Mouse (Mus musculus): ENCODE results near the gene Aanat. TPM values are rescaled to one million over a fixed set of nuclear protein-coding genes. Genes with fewer than 3 reads are reported as not detected.

Aanat gene
- total RNA-seq, 2 experiments from 2014 or later: not detected

DNA sequence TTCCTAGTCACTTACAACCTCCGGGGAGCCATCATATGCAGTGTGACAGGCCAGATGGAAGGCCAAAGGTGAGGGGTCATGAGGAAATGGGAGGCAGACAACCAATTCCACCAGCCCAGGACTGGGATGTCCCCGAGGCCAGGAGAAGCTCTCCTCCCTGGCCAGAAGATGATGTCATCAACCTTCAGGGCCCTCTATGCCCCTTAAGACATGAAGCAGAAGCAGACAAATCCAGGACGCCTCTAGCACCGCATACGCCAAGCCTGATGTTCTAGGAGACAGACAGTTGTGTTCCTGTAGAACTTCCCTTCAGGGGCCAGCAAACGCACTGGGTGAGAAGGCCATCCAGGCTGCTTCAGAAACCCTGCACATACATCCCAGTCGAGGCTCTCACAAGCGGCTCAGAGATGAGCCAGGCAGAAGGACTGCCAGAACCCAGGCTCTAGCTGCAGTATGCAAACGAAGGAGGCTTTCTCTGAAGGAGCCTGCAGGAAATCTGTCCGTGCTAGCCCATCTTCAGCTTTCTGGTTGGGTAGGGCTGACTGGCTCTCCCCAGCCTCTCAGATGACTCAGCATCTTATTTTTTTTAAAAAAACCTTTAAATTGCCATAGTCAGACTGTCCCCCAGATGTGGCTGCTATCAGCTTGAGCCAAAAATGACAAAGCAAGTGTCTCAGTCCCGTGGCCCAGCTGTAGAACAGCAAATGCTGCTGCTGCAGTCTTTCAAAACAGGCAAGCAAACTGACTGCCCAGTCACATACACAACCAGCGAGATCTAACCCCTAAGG lies 13.3 kb upstream of the Aanat start:
- intact Hi-C loops (cut with DNase I): no loop called here
- DNase-seq: peak; percentile 19 to 35

DNA sequence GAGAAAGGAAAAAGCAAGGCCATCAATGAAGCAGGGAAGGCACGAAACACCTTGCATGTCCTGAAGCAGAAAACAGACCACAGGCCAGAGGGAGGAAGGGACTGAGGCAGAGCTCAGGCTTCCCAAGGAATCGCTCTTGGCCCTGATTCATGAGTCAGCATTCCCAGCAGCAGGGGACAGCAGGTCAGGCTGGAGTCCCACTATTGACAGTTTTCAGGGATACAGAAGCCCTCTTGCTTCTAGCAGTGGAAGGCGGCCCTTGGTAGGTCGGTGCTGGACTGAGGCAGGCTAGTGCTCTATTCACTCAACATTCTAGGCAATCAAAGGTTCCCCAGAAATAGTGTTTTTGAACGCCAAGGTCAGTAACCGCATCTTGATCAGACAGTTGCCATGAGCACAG lies 11.7 kb upstream of the Aanat start:
- DNase-seq: no peak

DNA sequence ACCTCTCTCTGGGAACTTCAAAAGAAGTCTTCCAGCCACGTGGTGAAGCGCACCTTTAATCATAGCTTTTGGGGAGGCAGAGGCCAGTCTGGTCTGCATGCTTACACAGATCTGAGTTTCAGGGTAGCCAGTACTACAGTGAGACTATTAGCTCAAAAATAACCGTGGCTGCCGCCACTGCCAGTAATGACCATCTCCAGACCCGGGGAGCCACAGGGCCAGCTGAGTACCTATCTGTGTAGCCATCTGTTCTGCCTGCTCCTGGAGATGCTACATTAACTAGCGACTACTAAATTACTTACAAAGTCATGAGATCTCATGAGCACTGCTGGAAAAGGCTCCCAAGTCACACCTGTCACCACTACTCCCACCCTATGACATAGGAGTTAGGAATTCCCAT lies 11.2 kb upstream of the Aanat start:
- DNase-seq: no peak
- intact Hi-C loops (cut with DNase I): no loop called here

More for the DNA sequence above, 11.7 kb upstream of the Aanat start:
- intact Hi-C loops (cut with DNase I): no loop called here

DNA sequence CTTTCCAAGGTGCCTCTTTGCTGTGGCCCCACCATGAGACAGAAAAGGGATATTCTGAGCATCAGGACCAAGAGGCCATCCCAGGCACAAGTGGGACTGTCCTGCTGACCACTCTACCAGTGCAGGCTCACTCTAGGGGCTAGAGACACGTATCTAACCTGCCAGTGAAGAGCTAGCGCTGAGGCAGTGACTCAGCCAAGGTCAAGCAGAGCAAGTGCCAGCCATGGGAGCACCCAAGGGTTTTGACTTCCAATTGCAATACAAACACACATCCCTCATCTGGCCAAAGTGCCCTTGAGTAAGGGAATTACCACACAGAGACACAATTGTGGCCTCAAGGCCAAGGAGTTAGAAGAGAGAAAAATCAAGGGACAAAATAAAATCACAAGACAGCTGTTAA lies 10.8 kb upstream of the Aanat start:
- DNase-seq: no peak
- intact Hi-C loops (cut with DNase I): no loop called here

DNA sequence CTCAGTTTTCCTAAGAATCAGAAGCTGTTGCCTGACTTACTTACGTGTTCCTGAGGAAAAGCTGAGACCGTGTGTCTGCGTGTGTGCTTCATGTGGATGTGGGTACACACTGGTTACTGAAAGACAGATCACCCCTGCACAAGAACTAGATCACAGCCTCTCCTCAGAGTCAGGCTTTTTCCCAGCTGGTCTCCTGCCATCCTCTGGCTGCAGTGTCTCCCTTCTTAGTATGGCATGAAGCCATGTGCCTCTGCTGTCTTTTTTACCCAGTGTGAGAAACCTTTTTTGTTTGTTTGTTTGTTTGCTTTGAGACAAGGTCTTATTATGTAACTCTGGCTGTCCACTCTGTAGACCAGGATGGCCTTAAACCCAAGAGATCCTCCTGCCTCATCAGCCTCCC lies 7.0 kb upstream of the Aanat start:
- intact Hi-C loops (cut with DNase I): no loop called here
- no peak for DNase-seq

DNA sequence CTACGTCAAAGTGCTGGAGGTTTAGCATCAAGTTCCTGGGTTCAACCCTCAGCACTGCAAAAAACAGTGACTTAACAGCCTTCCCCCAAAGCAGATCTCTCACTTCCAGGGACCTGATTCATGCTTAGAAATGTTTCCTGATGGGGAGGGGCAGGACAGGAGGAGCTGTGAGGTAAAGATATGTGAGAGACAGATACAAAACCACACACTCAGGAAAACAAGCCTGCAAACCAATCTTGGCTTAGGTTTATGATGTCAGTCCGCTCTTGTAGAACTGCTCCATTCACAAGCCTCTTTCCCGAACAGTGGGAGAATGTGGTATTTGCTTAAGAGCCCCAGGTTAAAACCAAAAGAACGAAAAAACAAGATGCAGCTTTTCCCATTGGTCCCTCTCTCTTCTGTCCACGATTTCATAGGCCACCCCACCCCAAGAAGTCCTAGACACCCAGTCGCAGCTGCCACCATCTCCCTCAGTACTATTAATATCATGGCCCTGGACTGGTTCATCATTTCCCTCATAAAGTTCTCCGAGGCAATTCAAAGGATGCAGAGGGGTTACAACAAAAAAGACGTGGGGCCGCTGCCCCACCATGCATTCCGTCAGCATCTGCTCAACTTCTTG lies 6.1 kb upstream of the Aanat start:
- DNase-seq: no peak
- intact Hi-C loops (cut with DNase I): no loop called here

DNA sequence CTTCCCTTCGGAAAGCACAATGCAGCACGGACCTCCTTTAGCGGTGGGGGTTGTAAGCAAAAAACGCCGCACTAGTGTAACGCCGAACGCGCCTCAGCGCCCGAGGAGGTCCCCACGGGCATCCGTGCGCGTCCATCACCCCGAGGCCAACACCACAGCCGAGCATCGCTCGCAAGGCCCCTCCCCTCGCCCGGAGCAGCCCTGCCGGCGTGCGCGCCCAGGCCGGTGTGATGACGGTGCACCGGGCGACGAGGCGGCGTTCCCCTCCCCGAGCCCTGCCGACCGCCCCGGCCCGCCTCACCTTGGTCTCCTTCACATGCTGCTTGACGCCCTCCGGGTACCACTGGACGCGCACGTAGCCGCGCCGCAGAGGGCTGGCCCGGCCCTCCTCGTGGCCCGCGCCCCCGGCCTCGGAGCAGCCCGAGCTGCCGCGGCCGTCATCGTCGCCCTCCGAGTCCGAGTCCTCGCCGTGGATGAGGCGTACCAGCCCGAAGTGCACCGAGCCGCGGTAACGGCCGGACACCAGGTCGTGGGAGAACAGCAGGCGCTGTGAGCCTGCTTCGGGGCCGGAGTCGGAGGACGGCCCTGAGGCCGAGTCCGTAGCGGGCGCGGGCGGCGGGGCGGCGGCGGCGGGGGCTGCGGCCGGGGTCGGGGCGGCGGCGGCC lies 5.4 kb upstream of the Aanat start:
- intact Hi-C loops (cut with DNase I): no loop called here
- DNase-seq: peak; percentile 55 to 60

DNA sequence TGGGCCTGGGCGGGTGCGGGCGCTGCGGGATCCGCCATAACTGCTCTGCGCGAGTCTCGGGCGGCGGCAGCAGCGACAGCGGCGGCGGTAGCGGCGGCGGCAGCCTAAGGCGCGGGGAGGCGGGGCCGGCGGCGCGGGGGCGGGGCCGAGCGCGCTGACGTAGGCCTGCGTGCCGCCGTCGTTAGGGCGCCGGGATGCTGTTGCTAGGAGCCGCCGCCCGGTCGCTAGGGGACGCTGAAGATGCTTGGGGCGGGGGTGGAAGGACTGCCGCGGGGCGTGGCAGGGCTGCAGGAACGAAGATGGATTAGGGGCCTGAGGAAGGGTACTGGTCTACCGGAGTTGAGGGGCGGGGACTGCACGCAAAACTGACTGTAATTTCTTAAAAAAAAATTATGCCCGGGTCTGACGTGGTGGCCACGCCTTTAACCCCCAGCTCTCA lies 4.8 kb upstream of the Aanat start, which contains the start of gene Ube2o:
TSS of gene Ube2o (minus strand) at position 72 of the 439 bp plus-strand sequence.
- intact Hi-C loops (cut with DNase I): no loop called here
- DNase-seq: peak; percentile 92

DNA sequence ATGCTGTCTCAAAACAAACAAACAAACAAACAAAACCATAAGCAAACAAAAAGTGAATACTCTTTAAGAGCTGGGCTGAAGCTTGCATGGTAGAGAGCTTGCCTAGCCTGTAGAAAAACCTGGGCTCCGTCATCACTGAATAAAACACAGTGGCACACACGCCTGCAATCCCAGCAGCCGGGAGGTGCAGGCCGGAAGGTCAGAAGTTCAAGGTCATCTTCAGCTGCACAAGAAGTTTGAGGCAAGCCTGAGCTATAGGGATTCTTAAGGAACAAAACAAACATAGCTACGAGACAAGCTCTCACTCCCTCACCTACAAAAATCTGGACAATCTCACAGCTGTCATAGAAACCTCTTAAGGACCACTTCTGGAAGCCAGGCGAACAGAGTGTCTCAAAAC lies 550 bp upstream of the Aanat start:
- intact Hi-C loops (cut with DNase I): loop anchor here (1.0 kb wide), 1 partner anchor 43 kb away; no protein-coding TSS in a partner anchor
- no peak for DNase-seq

DNA sequence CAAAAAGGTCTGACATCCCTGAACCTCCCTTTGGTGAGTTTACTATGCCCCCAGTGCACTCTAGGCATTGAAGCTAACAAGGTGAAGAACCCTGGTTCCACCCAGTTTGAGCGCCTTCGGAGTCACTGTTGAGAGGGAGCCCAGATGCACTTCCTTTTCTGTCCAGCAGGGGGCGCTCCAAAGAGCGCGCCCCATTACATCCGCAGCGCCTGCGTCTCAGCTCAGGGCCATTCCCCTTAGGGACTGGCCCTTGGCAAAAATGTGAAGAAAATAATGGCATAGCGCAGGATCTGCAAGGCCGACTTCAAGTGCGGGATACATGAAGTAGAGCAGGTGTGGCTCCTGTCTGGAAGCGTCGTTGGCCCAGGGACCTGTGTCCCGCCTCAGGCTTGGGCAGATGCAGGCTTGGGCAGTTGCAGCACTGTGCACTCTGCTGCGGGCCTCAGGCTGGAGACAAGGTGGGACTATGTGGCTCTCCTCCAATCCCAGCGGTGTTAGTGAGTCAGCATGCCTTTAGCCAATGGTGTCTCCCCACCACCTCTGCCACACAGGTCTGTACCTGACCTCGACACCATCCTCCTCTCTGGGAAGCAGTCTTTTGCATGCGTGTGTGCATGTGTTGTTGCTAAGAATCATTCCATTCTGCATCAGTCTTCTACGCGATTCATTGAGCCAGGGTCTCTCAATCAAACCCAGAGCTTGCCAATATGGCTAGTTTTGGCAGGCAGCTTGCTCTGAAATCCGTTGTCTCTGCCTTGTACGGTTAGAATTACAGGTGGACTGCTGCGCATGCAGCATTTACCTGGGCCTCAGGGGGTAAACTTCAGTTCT lies 784 bp downstream of the Aanat start:
- DNase-seq: peak; percentile 81 to 84
- intact Hi-C loops (cut with DNase I): loop anchor here (1.0 kb wide), 1 partner anchor 41 kb away; no protein-coding TSS in a partner anchor

DNA sequence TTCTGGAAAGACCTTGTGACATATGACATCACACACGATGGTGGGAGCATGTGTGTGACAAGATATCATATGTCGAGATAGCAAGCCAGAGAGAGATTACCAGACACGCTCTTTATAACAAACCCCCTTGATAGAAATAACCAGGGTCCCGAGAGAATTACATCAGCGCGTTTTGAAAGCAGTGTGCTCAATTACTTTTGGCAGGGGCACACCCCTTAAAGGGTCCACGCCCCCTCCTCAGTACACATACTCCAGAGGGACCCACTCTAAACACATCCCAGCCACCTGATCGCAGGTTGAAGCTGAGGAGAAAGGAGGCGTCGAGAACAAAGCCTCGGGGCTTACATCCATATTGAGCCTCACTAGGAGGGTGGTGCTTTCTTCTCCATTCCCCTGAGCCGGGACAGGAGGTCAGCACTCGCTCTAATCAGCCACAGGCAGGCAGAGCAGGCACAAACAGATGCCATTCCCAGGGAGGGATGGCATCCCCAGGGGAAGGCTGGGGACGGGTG lies 2.8 kb downstream of the Aanat start:
- DNase-seq: no peak
- intact Hi-C loops (cut with DNase I): no loop called here

DNA sequence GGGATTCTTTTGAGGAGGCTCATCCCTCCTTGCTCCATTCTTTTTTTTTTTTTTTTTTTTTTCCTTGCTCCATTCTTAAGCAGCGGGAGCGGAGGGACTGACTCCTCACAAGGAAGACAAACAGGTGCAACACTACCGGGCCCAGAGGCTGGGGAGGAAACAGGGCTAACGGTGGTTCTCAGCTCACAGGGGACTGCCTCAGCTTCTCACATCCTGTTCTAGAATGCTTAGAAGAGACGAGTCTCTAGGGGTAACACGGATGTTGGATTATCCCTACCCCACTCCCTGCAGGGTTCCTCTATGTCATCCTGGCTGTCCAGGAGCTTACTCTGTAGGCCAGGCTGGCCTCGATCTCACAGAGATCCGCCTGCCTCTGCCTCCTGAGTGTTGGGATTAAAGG lies 3.3 kb downstream of the Aanat start:
- intact Hi-C loops (cut with DNase I): no loop called here
- DNase-seq: no peak

DNA sequence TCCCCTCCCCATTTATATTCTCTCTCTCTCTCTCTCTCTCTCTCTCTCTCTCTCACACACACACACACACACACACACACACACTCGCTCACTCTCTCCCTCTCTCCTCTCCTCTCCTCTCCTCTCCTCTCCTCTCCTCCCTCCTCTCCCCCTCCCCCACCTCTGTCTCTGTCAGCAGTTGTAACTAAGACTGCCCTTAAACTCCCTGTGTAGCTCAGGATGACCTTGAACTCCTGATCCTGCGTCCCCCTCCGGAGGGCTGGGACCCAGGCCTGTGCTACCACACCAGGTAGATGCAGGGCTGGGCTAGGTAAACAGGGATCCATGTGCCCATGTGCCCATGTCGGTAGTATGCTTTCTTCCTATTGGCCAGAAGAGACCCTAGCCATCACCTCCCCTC lies 5.4 kb downstream of the Aanat start:
- intact Hi-C loops (cut with DNase I): no loop called here
- DNase-seq: no peak

DNA sequence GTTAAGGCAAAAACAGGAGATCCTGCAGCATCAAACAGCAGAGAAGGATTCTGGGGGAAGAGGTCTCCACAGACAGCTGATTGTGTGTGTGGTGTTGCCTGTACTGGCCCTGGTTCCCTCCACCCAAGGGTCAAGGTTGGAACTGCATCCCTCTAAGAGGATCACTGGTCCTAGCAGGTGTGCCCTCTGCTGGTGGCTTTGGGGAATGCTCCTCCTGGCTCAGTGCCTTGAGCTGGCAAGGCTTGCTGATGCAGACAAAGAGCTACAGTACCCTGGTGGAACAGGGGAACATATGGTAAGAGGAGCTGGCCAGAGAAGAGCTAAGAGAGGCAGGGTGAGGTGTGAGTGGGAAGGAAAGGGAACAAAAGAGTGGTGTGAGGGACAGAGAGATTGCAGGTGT lies 6.2 kb downstream of the Aanat start:
- intact Hi-C loops (cut with DNase I): no loop called here
- DNase-seq: peak; percentile 93 to 99

DNA sequence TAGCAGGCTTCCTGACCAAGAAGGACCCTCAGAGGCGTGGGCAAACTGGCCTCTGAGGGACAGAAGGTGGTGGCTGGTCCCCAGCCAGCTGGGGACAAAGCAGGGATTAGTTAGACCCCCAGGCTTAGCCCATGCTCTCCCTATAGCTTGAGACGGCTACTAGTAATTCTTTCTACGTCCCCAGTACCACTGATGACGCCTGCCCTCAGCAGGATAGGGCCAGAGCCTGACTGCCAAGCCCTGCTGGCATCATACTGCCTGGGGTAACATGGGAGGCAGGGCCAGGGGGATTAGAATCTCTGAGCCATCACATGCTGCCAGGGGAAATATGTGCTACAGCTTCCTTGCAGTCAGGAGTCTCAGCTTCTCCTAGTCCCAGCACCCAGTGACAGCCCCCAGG lies 7.1 kb downstream of the Aanat start:
- intact Hi-C loops (cut with DNase I): no loop called here
- no peak for DNase-seq

DNA sequence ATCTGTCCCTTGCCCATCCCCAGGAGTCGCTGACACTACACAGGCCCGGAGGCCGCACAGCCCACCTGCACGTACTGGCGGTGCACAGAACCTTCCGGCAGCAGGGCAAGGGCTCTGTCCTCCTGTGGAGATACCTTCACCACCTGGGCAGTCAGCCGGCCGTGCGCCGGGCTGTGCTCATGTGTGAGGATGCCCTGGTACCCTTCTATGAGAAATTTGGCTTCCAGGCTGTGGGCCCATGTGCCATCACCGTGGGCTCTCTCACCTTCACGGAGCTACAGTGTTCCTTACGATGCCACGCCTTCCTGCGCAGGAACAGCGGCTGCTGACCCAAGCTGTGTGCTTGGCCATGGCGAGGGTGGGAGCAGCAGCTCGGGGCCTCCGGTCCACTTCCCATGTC lies 10.5 kb downstream of the Aanat start:
- DNase-seq: no peak
- intact Hi-C loops (cut with DNase I): no loop called here

DNA sequence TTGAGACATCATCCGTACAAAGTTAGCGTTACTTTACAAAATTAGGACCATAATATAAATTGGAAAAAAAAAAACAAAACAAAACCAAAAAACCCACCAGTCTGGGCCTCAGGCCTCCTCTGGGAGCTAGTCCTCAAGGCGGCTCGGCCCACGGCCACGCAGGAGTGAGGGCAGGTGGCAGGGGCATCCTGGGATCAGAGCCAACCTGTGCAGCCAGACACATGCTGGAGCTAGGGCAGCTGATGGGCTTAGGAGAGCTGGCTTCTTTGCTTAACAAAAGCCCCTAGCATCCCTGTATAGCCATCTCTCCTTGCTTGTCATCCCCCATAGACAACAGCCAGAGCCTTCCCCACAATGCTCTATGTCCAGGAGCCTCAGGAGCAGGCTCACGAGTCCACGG lies 12.0 kb downstream of the Aanat start:
- intact Hi-C loops (cut with DNase I): no loop called here

DNA sequence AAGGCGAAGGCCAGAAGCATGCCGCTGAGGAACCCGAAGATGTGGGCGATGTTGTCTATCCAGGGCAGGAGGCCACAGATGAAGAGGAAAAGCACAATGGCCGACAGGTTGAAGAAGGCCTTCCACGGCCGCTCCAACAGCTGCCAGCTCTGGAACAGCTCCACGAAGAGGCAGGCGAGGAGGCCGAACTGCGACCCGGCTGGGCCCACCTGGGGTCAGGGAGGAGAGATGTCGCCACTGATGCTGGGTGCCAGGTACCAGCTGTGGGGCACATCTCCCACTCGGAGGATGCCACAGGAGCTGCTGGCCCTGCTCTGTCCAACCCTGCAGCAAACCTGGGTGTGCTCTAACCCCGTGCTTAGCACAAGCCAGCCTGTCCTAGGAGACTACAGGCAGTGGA lies 13.0 kb downstream of the Aanat start:
- intact Hi-C loops (cut with DNase I): no loop called here
- DNase-seq: no peak

More for the DNA sequence above, 12.0 kb downstream of the Aanat start:
- DNase-seq: no peak

DNA sequence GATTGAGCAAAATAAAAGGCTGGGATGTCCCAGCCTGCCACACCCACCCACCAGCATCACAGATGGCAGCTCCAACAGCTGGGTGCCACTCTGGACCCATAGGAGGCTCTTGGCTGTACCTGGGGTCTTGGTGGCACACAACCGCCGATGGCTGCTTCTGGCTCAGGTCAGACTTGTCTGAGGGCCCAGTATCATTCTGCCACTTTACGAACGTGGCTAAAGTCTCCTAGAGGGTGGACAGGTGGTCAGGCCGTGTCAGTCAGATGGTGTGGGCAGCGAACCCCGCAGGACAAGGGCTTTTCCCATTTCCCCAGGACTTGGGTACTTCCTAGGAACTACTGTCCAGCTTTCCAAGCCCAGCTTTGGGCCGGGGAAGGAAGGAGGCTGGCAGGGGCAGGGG lies 14.9 kb downstream of the Aanat start:
- intact Hi-C loops (cut with DNase I): no loop called here

DNA sequence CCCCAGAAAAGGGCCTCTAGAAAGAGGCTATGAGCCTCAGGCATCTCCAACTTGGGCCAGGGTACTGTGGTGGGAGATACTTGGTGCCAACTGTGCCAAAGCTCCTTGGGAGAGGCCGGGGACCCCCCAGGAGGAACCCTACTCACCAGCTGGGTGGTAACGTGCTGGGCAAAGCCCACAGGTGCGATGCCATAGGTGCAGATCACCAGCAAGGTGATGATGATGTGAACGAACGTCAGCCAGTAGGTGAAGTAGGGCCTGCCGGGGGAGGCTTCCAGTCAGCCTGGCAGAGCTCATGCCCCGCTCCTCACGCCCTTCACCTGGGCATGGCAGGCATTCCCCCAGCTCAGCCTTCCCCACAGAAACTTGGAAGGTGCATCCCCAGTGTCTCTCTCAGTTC lies 15.8 kb downstream of the Aanat start:
- no peak for DNase-seq
- intact Hi-C loops (cut with DNase I): no loop called here

More for the DNA sequence above, 14.9 kb downstream of the Aanat start:
- DNase-seq: no peak

Data from heart, postnatal 14 days (tissue).